Mouse (Mus musculus): ENCODE results near the gene Prol1.

DNA sequence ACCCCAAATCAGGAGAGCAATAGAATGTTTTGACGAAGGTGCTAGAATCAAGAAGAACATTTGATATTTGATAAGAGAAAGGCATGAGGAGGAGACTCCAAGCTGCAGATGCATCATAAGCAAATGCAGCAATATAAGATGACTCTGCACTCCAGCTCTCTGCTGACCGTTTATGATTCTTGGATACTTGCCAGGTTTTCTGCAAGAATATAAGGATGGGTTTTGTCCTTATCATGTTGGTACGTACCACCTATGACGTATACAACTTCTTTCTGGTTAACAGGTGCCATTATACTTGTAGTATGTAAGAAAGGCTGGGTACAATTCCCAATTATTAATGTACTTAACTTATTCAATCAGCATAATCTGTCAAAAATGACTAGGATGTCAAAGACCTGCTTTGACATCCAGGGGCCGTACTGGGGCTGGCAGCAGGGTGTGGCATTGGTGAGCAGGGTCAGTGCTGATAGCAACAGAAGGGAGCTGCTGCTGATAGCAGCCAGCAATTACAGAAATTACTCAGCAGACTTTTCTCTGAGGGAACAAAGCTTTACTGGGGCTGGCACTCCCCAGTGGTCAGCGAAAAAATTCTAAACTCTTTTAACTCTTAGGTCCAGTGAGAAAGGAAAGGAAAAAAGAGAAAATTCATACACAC lies 53.6 kb downstream of the Prol1 start:
- no peak for TF ChIP-seq CTCF (IDR thresholded peaks at IDR 0.05; ENCODE audit: borderline replicate concordance, control insufficient read depth, extremely low read depth, insufficient read depth, low read length, poor library complexity)
- TF ChIP-seq POLR2A (IDR thresholded peaks at IDR 0.05; ENCODE audit: control insufficient read depth, extremely low read depth, insufficient read depth, low read length, poor library complexity), result no peak

Data from thymus, adult 2 months (tissue).